Mouse (Mus musculus): ENCODE data around the gene Dnah7a. TPM values are rescaled to one million over a fixed set of nuclear protein-coding genes. Genes with fewer than 3 reads are reported as not detected.
"Not testable (repeated sequence)": the region's sequence is repeated elsewhere in the genome, so short reads cannot be mapped to it uniquely, and the experiment has no call there.

Dnah7a gene
- polyA plus RNA-seq (2016; fragmentation: Nextera tagmentation; extraction: Ambion mirVana) = 8.5 and 9.3 TPM in 2 replicates

- Histone ChIP-seq H3K27ac (replicated peaks) (peak within 1 kb of the TSS; percentile 89), H3K9me3 (replicated peaks) (no peaks in the 10 kb centered on the region), H3K4me3 (peak within 1 kb of the TSS; percentile 61), H3K4me1 (peaks cover 8% of the 10 kb centered on the region), H3K36me3 (no peaks in the 10 kb centered on the region), H3K27me3 (ENCODE audit: low read depth, poor library complexity, severe bottlenecking) (no peaks in the 10 kb centered on the region)
- 15% methylated on average over 42 of the region's 42 CpGs for WGBS
- peak; percentile 81 for DNase-seq (ENCODE audit: low spot score)
Observed at GRCm38 (mm10) chr1:53706431-53707361, at the start of gene Dnah7a. TSS of gene Dnah7a (minus strand) at chr1:53706784.

- H3K36me3 ChIP-seq; H3K27ac ChIP-seq (replicated peaks); H3K4me3 ChIP-seq; H3K9me3 ChIP-seq (replicated peaks); DNase-seq (ENCODE audit: low spot score); H3K27me3 ChIP-seq (ENCODE audit: low read depth, poor library complexity, severe bottlenecking); H3K4me1 ChIP-seq: not testable (repeated sequence)
- WGBS = 85% methylated on average over 2 of the region's 2 CpGs
Observed at GRCm38 (mm10) chr1:53753501-53753900, 46.9 kb upstream of the Dnah7a start.

- WGBS = 61% methylated on average over 1 of the region's 1 CpGs
- no peak overlapping the region for H3K4me3 ChIP-seq
- H3K27me3 ChIP-seq (ENCODE audit: low read depth, poor library complexity, severe bottlenecking) = no peaks in the 10 kb centered on the region
- no peaks in the 10 kb centered on the region for H3K9me3 ChIP-seq (replicated peaks)
- DNase-seq (ENCODE audit: low spot score) = no peak
- no peaks in the 10 kb centered on the region for H3K36me3 ChIP-seq
- no peaks in the 10 kb centered on the region; the same call in 1 of the 2 replicates for H3K4me1 ChIP-seq
- no peak overlapping the region for H3K27ac ChIP-seq (replicated peaks)
Observed at GRCm38 (mm10) chr1:53751144-53751543, 44.6 kb upstream of the Dnah7a start.

- H3K27ac ChIP-seq (replicated peaks); H3K36me3 ChIP-seq; H3K4me3 ChIP-seq; H3K9me3 ChIP-seq (replicated peaks); DNase-seq (ENCODE audit: low spot score); H3K27me3 ChIP-seq (ENCODE audit: low read depth, poor library complexity, severe bottlenecking); H3K4me1 ChIP-seq: not testable (repeated sequence)
- WGBS = 76% methylated on average over 7 of the region's 7 CpGs
Observed at GRCm38 (mm10) chr1:53750697-53751096, 44.1 kb upstream of the Dnah7a start.

- not testable (repeated sequence) for H3K4me3 ChIP-seq; H3K4me1 ChIP-seq; H3K27me3 ChIP-seq (ENCODE audit: low read depth, poor library complexity, severe bottlenecking); H3K36me3 ChIP-seq; H3K27ac ChIP-seq (replicated peaks); H3K9me3 ChIP-seq (replicated peaks); DNase-seq (ENCODE audit: low spot score)
- 57% methylated on average over 1 of the region's 1 CpGs for WGBS
Observed at GRCm38 (mm10) chr1:53749881-53750385, 43.3 kb upstream of the Dnah7a start.

GRCm38 (mm10) chr1:53748571-53748970 lies 42.0 kb upstream of the Dnah7a start:
- no peaks in the 10 kb centered on the region for H3K27me3 ChIP-seq (ENCODE audit: low read depth, poor library complexity, severe bottlenecking)
- DNase-seq (ENCODE audit: low spot score) = no peak
- no peaks in the 10 kb centered on the region for H3K9me3 ChIP-seq (replicated peaks)
- no peak overlapping the region for H3K4me3 ChIP-seq
- H3K27ac ChIP-seq (replicated peaks) = no peak overlapping the region
- no peaks in the 10 kb centered on the region; the same call in 1 of the 2 replicates for H3K4me1 ChIP-seq
- H3K36me3 ChIP-seq = no peaks in the 10 kb centered on the region
- WGBS = 26% methylated on average over 9 of the region's 11 CpGs

- no peaks in the 10 kb centered on the region; the same call in 1 of the 2 replicates for H3K4me1 ChIP-seq
- 62% methylated on average over 5 of the region's 5 CpGs for WGBS
- no peak for DNase-seq (ENCODE audit: low spot score)
- no peaks in the 10 kb centered on the region for H3K9me3 ChIP-seq (replicated peaks)
- H3K36me3 ChIP-seq = no peaks in the 10 kb centered on the region
- no peak overlapping the region for H3K4me3 ChIP-seq
- no peaks in the 10 kb centered on the region for H3K27me3 ChIP-seq (ENCODE audit: low read depth, poor library complexity, severe bottlenecking)
- no peak overlapping the region for H3K27ac ChIP-seq (replicated peaks)
Observed at GRCm38 (mm10) chr1:53746001-53746400, 39.4 kb upstream of the Dnah7a start.

GRCm38 (mm10) chr1:53741742-53742458 lies 35.3 kb upstream of the Dnah7a start:
- H3K9me3 ChIP-seq (replicated peaks) = no peaks in the 10 kb centered on the region
- 92% methylated on average over 3 of the region's 3 CpGs for WGBS
- H3K4me3 ChIP-seq = no peak overlapping the region
- no peaks in the 10 kb centered on the region for H3K4me1 ChIP-seq
- no peak overlapping the region for H3K27ac ChIP-seq (replicated peaks)
- H3K27me3 ChIP-seq (ENCODE audit: low read depth, poor library complexity, severe bottlenecking) = no peaks in the 10 kb centered on the region
- no peaks in the 10 kb centered on the region for H3K36me3 ChIP-seq
- DNase-seq (ENCODE audit: low spot score) = no peak

GRCm38 (mm10) chr1:53740777-53741336 lies 34.3 kb upstream of the Dnah7a start:
- Histone ChIP-seq H3K27ac (replicated peaks) (no peak overlapping the region), H3K9me3 (replicated peaks) (no peaks in the 10 kb centered on the region), H3K36me3 (no peaks in the 10 kb centered on the region), H3K4me3 (no peak overlapping the region), H3K27me3 (ENCODE audit: low read depth, poor library complexity, severe bottlenecking) (no peaks in the 10 kb centered on the region), H3K4me1 (no peaks in the 10 kb centered on the region)
- no peak for DNase-seq (ENCODE audit: low spot score)
- 91% methylated on average over 4 of the region's 4 CpGs for WGBS

GRCm38 (mm10) chr1:53740077-53740776 lies 33.6 kb upstream of the Dnah7a start:
- not testable (repeated sequence) for H3K27ac ChIP-seq (replicated peaks); H3K36me3 ChIP-seq; DNase-seq (ENCODE audit: low spot score); H3K9me3 ChIP-seq (replicated peaks); H3K4me3 ChIP-seq; H3K4me1 ChIP-seq; H3K27me3 ChIP-seq (ENCODE audit: low read depth, poor library complexity, severe bottlenecking)
- WGBS = 75% methylated on average over 3 of the region's 4 CpGs

GRCm38 (mm10) chr1:53736583-53736982 lies 30.0 kb upstream of the Dnah7a start:
- WGBS = 90% methylated on average over 3 of the region's 3 CpGs

More at GRCm38 (mm10) chr1:53736583-53736982, 30.0 kb upstream of the Dnah7a start:
- Histone ChIP-seq H3K27me3 (ENCODE audit: low read depth, poor library complexity, severe bottlenecking) (no peaks in the 10 kb centered on the region), H3K36me3 (no peaks in the 10 kb centered on the region), H3K27ac (replicated peaks) (no peak overlapping the region), H3K9me3 (replicated peaks) (no peaks in the 10 kb centered on the region), H3K4me1 (no peaks in the 10 kb centered on the region), H3K4me3 (no peak overlapping the region)
- no peak for DNase-seq (ENCODE audit: low spot score)
